Mouse (Mus musculus): ENCODE measurements around the gene Pabpc4. TPM values are rescaled to one million over a fixed set of nuclear protein-coding genes. Genes with fewer than 3 reads are reported as not detected.
"Not testable (repeated sequence)": the region's sequence is repeated elsewhere in the genome, so short reads cannot be mapped to it uniquely, and the experiment has no call there.

The Pabpc4 gene
- total and polyA plus RNA-seq, 3 experiments = 206 to 444 (median 318) TPM

DNA sequence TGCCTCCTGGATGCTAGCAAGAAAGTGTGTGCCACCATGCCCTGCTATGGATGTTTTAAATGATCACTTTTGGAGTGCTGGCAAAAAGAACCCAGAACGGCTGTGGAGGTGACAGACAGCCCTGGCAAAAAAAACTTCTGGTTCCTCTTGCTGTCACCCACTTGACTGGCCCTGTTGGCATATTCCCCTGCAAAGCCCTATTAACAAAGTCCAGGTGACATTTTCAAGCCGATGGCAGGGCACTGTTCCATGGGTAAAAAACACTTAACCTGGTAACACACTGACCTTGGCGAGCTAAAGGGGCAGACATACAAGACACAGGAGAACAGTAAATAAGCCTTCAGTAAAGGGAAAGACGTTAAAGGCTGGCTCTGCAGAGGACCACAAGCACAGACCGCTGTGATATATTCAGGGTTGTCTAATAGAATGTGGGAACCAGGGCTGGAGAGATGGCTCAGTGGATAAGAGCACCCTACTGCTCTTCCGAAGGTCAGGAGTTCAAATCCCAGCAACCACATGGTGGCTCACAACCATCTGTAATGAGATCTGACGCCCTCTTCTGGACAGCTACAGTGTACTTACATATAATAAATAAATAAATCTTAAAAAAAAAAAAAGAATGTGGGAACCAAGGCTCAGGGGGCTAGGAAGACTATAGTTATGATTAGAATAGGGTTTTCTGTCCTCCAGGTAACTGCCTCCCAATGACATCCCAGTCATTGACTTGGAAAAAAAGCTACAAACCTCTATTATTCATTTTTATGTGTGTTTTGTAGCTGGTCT is 31.7 kb downstream of the Pabpc4 start:
- H3K4me1 ChIP-seq (ENCODE audit: control insufficient read depth in 1 of 2, insufficient read depth in 2 of 2) = peaks cover 0 to 6% of the 10 kb centered on the region in 2 experiments; a peak in 1 of 4 replicates
- dilution Hi-C loops (cut with MboI; ENCODE audit: extremely low pct_ligation_motif_present, extremely low pct_unique_long_range_greater_than_20kb, low sequenced_read_pairs) (no loop called here), in situ Hi-C loops (cut with MboI; ENCODE audit: low pct_ligation_motif_present, low pct_unique_long_range_greater_than_20kb, low sequenced_read_pairs) (loop anchor here (25.0 kb wide), 1 partner anchor 543 kb away; no protein-coding TSS in a partner anchor)
- no peaks in the 10 kb centered on the region for H3K27me3 ChIP-seq (replicated peaks)
- H3K79me2 ChIP-seq (replicated peaks; ENCODE audit: control insufficient read depth, extremely low read depth, insufficient read depth, poor library complexity, severe bottlenecking) = peaks cover 14% of the 10 kb centered on the region
- no peak overlapping the region for H3K9ac ChIP-seq (ENCODE audit: insufficient read depth, low read depth)
- H3K4me2 ChIP-seq (ENCODE audit: insufficient read depth, low read depth, poor library complexity, severe bottlenecking) = no peak overlapping the region
- no peak for TF ChIP-seq ETS1 (conservative IDR thresholded peaks at IDR 0.05; ENCODE audit: low read depth, low read length)
- no peak for TF ChIP-seq JUN (IDR thresholded peaks at IDR 0.05; ENCODE audit: insufficient read depth, low read depth, low read length)
- no peak for TF ChIP-seq UBTF (IDR thresholded peaks at IDR 0.05; ENCODE audit: low read depth, low read length)
- TF ChIP-seq NRF1 (IDR thresholded peaks at IDR 0.05; ENCODE audit: low read depth, low read length) = no peak
- no peak overlapping the region for H3K27ac ChIP-seq (ENCODE audit: insufficient read depth, low read depth)
- H3K4me3 ChIP-seq (replicated peaks in 1 of 3; ENCODE audit: low read depth in 2 of 3, low read length in 2 of 3, poor library complexity in 1 of 3) = no peak overlapping the region
- H3K36me3 ChIP-seq (replicated peaks in 1 of 2; ENCODE audit: control insufficient read depth in 1 of 2, insufficient read depth in 1 of 2, low read length in 1 of 2) = peaks cover 87 to 92% of the 10 kb centered on the region in 2 experiments
- no peak for DNase-seq (ENCODE audit: extremely low read depth)
- H3K9me3 ChIP-seq (replicated peaks; ENCODE audit: low read length) = no peaks in the 10 kb centered on the region

DNA sequence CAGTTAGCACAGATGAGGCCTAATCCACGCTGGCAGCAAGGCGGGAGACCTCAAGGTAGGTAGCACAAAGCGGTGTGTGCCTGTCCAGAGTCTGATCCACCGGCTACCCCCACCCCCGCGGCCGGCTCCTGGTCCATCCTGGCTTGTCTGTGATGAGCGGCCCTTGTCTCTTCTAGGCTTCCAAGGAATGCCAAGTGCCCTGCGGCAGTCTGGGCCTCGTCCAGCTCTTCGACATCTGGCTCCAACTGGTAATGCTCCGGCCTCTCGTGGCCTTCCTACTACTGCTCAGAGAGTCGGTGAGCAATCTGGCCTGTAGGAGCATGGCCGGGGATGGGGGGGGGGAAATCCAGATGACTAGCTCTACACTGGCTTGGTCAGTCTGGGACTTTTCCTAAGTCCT is 32.9 kb downstream of the Pabpc4 start:
- in situ Hi-C loops (cut with MboI; ENCODE audit: low pct_ligation_motif_present, low pct_unique_long_range_greater_than_20kb, low sequenced_read_pairs) = loop anchor here (25.0 kb wide), 1 partner anchor 542 kb away; no protein-coding TSS in a partner anchor
- H3K4me3 ChIP-seq (replicated peaks in 1 of 3; ENCODE audit: low read depth in 2 of 3, low read length in 2 of 3, poor library complexity in 1 of 3); dilution Hi-C loops (cut with MboI; ENCODE audit: extremely low pct_ligation_motif_present, extremely low pct_unique_long_range_greater_than_20kb, low sequenced_read_pairs); H3K4me1 ChIP-seq (ENCODE audit: control insufficient read depth in 1 of 2, insufficient read depth in 2 of 2); DNase-seq (ENCODE audit: extremely low read depth); H3K27ac ChIP-seq (ENCODE audit: insufficient read depth, low read depth); H3K9me3 ChIP-seq (replicated peaks; ENCODE audit: low read length); H3K27me3 ChIP-seq (replicated peaks); H3K4me2 ChIP-seq (ENCODE audit: insufficient read depth, low read depth, poor library complexity, severe bottlenecking); H3K9ac ChIP-seq (ENCODE audit: insufficient read depth, low read depth); H3K79me2 ChIP-seq (replicated peaks; ENCODE audit: control insufficient read depth, extremely low read depth, insufficient read depth, poor library complexity, severe bottlenecking): not testable (repeated sequence)
- H3K36me3 ChIP-seq (replicated peaks in 1 of 2; ENCODE audit: control insufficient read depth in 1 of 2, insufficient read depth in 1 of 2, low read length in 1 of 2) = peaks cover 85 to 92% of the 10 kb centered on the region in 2 experiments

DNA sequence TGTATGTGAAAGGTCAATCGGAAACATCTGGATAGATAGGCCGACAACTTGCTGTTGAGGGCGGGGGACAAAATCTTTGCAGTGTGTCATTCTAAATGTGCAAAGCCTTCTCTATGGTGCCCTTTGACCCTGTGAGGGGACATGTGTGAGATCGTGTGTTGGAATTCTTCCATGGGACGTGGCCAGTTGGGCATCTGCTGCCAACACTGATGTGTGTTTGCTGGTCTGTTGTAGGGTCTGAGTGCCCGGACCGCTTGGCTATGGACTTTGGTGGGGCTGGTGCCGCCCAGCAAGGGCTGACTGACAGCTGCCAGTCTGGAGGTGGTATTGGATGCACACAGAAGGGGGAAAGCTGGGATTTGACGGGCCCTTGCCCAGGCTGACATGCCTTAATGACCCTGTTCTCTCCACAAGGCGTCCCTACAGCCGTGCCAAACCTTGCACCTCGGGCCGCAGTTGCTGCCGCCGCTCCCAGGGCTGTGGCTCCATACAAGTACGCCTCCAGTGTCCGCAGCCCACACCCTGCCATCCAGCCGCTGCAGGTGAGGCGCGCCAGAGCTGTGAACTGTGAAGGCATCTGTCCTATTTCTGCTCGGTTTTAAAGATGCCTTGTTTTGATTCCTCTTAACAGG is 33.5 kb downstream of the Pabpc4 start:
- Histone ChIP-seq H3K27ac (ENCODE audit: insufficient read depth, low read depth) (no peak overlapping the region), H3K79me2 (replicated peaks; ENCODE audit: control insufficient read depth, extremely low read depth, insufficient read depth, poor library complexity, severe bottlenecking) (peaks cover 3% of the 10 kb centered on the region), H3K4me3 (replicated peaks in 1 of 3; ENCODE audit: low read depth in 2 of 3, low read length in 2 of 3, poor library complexity in 1 of 3) (no peak overlapping the region), H3K9ac (ENCODE audit: insufficient read depth, low read depth) (no peak overlapping the region), H3K9me3 (replicated peaks; ENCODE audit: low read length) (no peaks in the 10 kb centered on the region), H3K36me3 (replicated peaks in 1 of 2; ENCODE audit: control insufficient read depth in 1 of 2, insufficient read depth in 1 of 2, low read length in 1 of 2) (peaks cover 85 to 91% of the 10 kb centered on the region in 2 experiments), H3K4me1 (ENCODE audit: control insufficient read depth in 1 of 2, insufficient read depth in 2 of 2) (peaks cover 0 to 3% of the 10 kb centered on the region in 2 experiments; a peak in 2 of 4 replicates), H3K4me2 (ENCODE audit: insufficient read depth, low read depth, poor library complexity, severe bottlenecking) (no peak overlapping the region), H3K27me3 (replicated peaks) (no peaks in the 10 kb centered on the region)
- DNase-seq (ENCODE audit: extremely low read depth) = no peak
- dilution Hi-C loops (cut with MboI; ENCODE audit: extremely low pct_ligation_motif_present, extremely low pct_unique_long_range_greater_than_20kb, low sequenced_read_pairs) (no loop called here), in situ Hi-C loops (cut with MboI; ENCODE audit: low pct_ligation_motif_present, low pct_unique_long_range_greater_than_20kb, low sequenced_read_pairs) (loop anchor here (25.0 kb wide), 1 partner anchor 542 kb away; no protein-coding TSS in a partner anchor)
- TF ChIP-seq IRF4 (IDR thresholded peaks at IDR 0.05; ENCODE audit: low read depth, low read length) (no peak), GABPA (IDR thresholded peaks at IDR 0.05; ENCODE audit: insufficient replicate concordance, low read depth, low read length) (no peak), NRF1 (IDR thresholded peaks at IDR 0.05; ENCODE audit: low read depth, low read length) (no peak), E2F4 (IDR thresholded peaks at IDR 0.05; ENCODE audit: insufficient replicate concordance, low read depth, low read length) (no peak), ELF1 (IDR thresholded peaks at IDR 0.05; ENCODE audit: low read depth, low read length) (no peak), POLR2A (IDR thresholded peaks at IDR 0.05; ENCODE audit: low read depth, low read length) (no peak), CHD2 (IDR thresholded peaks at IDR 0.05; ENCODE audit: low read length) (no peak), TBP (conservative IDR thresholded peaks at IDR 0.05; ENCODE audit: low read depth, low read length) (no peak), ZMIZ1 (IDR thresholded peaks at IDR 0.05; ENCODE audit: low read depth, low read length) (no peak), BHLHE40 (IDR thresholded peaks at IDR 0.05; ENCODE audit: low read depth, low read length) (no peak), SMC3 (IDR thresholded peaks at IDR 0.05; ENCODE audit: low read depth, low read length) (no peak), CHD1 (IDR thresholded peaks at IDR 0.05; ENCODE audit: low read depth, low read length) (no peak), CTCF (conservative IDR thresholded peaks at IDR 0.05 in 1 of 2, IDR thresholded peaks at IDR 0.05 in 1 of 2; ENCODE audit: low read depth in 2 of 2, low read length in 2 of 2) (no peak)
